Mouse (Mus musculus): ENCODE measurements around the gene Trim71.

The Trim71 gene

DNA sequence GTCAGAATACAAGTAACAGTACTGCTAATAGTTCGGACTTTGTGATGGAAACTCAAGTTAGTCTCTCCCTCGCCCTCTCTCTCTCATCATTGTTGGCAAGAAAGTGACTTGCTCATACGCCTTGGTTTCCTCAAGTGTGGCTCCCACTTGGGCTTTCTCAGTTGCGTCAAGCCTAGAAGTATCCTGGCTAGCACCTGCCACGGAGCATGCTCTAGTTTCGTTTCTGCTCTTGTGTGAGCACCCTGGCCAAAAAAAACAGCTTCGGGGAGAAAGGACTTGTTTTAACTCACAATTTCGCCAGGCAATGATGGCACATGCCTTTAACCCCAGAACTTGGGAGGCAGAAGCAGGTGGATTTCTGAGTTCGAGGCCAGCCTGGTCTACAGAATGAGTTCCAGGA lies 87.2 kb downstream of the Trim71 start:
- DNase-seq = no peak

DNA sequence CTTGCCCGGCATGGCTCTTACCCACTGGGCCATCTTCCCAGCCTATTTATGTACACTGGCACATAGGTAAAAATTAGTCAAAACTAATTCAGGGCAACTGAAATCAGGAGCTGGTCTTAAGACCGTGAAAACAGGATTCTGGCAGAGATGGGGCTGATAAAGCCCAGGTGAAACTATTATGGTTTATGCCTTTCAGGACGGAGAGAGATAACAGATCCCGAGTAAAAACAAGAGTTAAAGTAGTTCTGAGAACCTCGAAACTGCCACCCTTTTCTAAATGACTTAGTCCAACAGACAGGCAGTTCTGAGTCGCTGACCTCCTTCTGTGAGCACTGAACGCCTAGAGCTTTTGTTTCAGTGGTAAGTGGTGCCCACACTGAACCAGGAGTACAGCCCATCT lies 92.3 kb downstream of the Trim71 start:
- DNase-seq = no peak

DNA sequence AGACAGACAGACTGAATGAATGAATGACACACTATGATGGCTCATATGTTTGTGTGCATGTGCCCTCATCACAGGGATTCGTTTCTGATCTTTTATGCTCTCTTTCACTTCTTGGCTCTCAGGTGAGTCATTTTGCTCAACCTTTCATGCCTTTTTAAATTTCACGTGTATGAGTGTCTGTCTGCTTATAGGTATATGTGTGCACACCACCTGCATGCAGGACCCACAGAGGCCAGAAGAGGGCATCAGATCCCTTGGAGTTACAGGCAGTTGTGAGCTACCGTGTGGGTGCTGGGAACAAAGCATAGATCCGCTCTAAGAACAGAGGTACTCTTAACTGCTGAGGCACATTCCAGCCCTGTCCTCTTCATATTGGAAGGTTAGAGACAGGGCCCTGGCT lies 95.5 kb downstream of the Trim71 start:
- DNase-seq = no peak

DNA sequence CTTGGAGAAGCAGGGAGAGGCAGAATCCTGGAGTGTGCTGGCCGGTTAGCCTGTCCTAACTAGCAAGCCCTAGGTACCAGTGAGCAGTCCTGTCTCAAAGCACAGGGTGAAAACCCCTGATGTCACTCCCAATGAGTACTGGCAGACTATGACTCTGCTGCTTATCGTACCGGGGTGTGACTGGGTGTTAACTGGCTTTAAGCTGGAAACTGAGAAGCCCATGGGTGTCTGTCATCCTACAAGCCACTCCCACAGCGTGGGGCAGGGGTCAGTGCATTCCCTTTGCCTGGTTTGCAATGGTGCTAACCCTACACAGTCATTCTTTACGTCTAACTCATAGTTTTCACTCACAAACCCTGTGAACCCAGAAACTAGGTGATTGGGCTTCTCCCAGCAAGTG lies 96.0 kb downstream of the Trim71 start:
- no peak for DNase-seq

DNA sequence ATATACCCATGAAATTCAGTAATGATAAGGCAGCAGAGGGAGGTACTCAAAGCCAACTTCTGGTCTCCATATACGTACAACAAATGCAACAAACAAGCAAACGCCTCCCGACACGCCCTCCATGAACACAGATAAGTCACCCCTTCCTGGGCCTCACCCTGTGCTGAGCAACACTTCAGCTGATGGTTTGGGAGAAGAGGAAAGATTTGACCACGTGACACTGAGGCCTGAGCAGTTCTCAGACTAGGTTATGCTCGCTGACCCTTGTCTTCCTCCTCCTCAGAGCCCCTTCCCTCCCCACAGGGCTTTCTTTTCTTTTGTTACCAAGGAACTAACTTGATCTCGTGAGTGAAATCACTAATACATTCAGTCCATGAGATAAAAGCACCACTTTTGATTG lies 97.3 kb downstream of the Trim71 start:
- no peak for DNase-seq

DNA sequence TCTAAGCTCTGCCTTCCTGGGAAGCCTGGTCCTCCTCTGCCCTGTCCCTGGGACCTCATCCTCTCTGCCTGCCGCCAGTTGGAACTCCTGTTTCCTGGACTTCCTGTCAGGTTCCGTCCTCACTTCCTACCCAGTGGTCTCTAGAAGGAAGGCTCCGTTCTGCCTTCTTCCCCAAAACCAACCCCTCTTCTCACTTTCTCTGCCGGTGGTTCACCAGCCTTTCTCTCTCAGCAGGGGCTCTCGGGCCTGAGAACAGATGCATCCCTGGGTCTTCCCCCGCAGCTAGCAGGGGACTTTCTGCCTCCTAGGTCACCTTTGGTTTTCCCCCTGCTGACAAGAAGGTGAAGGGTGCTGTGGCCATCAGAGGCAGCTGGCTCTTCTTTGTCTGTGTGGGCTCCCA lies 98.7 kb downstream of the Trim71 start:
- no peak for DNase-seq

DNA sequence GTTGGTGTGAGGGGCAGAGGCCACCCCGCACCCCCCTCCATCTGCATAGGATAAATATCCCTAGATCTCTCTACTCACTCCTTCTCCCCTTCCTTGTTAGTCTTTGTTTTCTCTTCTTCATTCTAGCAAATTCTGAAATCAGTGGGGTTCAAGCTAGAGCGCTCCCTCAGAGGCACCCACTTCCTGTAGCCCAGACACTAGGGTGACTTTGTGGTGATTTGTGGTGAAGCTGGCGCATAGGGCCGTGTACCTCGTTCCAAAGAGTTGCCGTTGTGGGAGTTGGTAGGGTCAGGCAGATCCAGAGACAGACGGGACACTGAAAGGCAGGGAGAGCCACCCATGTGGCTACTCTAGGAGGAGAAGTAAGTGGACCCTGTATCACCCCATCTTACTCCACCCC lies 101.6 kb downstream of the Trim71 start:
- DNase-seq = no peak

DNA sequence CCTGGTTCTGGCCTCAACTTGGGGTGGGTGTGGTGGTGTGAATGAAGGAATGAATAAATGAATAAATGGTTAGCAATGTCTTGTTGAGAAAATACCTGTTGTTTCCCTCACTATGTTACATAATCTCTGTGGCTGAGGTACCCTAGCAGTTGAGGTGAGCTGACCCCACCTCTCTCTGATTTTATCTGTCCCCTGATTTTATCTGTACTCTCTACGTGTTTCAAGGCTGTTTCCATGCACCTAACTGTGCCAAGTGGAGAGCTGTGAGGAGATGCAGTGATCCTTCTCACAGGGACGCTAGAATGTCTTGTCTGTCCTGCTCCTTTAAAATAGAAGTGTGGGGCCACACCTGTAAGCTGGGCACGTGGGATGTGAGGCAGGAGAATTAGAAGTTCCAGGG lies 105.7 kb downstream of the Trim71 start:
- no peak for DNase-seq
